Mouse (Mus musculus) embryo, embryonic 11.5 days (tissue): ENCODE measurements around the gene Nlrp5.
"Not testable (repeated sequence)": the region's sequence is repeated elsewhere in the genome, so short reads cannot be mapped to it uniquely, and the experiment has no call there.

Source experiments
- DNase-seq: peaks from one replicate; pipeline ENCODE4 v3.0.0-alpha.2; 2012; ENCODE audit warnings: low read depth, low spot score

Gene Nlrp5

GRCm38 (mm10) chr7:23385589-23385988 lies at the start of gene Nlrp5:
Gene Nlrp5, plus strand, starts transcription at chr7:23385889.
- no peak for DNase-seq

- not testable (repeated sequence) for DNase-seq
Measured at GRCm38 (mm10) chr7:23358311-23358710, 27.4 kb upstream of the Nlrp5 start.

GRCm38 (mm10) chr7:23470201-23470600 lies 84.5 kb downstream of the Nlrp5 start:
- DNase-seq = not testable (repeated sequence)

GRCm38 (mm10) chr7:23470832-23471231 lies 85.1 kb downstream of the Nlrp5 start:
- not testable (repeated sequence) for DNase-seq

GRCm38 (mm10) chr7:23472886-23473285 lies 87.2 kb downstream of the Nlrp5 start:
- DNase-seq = not testable (repeated sequence)
